Mouse (Mus musculus): ENCODE results near the gene Wars. TPM values are rescaled to one million over a fixed set of nuclear protein-coding genes. Genes with fewer than 3 reads are reported as not detected.

The Wars gene
- polyA plus RNA-seq, 1 experiment from 2014 or later = 61.7 TPM

DNA sequence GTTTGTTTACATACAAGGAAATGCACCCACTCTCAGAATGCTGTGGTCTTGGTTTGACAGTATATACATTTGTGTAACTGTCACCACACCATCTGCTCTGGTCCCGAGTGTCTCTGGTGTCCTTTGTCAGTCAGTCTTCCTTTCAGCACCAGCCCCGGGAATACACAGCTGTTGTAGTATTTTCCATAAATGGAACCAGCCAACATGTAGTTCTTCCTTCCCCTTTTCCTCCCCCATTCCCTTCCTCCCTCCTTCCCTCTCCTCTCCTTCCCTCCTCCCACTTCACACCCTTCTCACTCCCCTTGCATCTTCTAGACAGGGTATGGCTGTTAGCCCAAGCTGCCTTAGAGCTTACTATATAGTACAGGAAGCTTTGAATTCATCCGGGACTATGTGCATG is 35.5 kb upstream of the Wars start:
- 75% methylated on average over 3 of the region's 3 CpGs for WGBS
- no peak overlapping the region for H3K27ac ChIP-seq
- no peak overlapping the region for H3K4me3 ChIP-seq
- H3K9me3 ChIP-seq = no peaks in the 10 kb centered on the region
- no peak overlapping the region for H3K9ac ChIP-seq
- no peak overlapping the region for H3K4me2 ChIP-seq
- no peaks in the 10 kb centered on the region for H3K27me3 ChIP-seq
- H3K4me1 ChIP-seq = peaks cover 7% of the 10 kb centered on the region; the same call in 1 of the 2 replicates
- no peaks in the 10 kb centered on the region for H3K36me3 ChIP-seq
- ATAC-seq (ENCODE audit: insufficient number of reproducible peaks, low FRiP score, low TSS enrichment, low read depth) = no peak

DNA sequence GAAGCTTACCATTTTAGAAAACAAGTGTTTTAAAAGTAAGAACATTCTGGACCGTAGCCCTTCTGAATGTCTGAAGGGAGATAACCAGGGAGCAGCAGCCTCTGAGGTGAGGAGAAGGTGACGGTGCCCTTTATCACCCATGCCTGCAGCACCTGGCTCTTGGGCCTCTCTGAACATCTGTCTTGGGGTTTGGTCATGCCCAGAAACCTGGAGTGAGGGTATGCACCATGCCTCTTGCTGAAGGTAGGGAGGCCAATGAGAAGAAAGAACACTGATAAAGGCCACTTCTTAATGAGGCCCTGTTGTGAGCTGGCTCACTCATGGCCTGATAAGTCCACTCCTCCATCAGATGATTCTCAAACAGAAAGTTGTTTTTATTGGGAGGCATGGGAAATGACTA is 34.3 kb upstream of the Wars start:
- Histone ChIP-seq H3K4me2 (no peak overlapping the region), H3K4me1 (no peaks in the 10 kb centered on the region), H3K9me3 (no peaks in the 10 kb centered on the region), H3K4me3 (no peak overlapping the region), H3K27me3 (no peaks in the 10 kb centered on the region), H3K27ac (no peak overlapping the region), H3K36me3 (no peaks in the 10 kb centered on the region), H3K9ac (no peak overlapping the region)
- 79% methylated on average over 2 of the region's 2 CpGs for WGBS
- no peak for ATAC-seq (ENCODE audit: insufficient number of reproducible peaks, low FRiP score, low TSS enrichment, low read depth)

GRCm38 (mm10) chr12:108926606-108927111 is 32.7 kb upstream of the Wars start:
- H3K4me3 ChIP-seq = no peak overlapping the region
- H3K4me2 ChIP-seq = no peak overlapping the region
- no peak for ATAC-seq (ENCODE audit: insufficient number of reproducible peaks, low FRiP score, low TSS enrichment, low read depth)
- H3K4me1 ChIP-seq = no peaks in the 10 kb centered on the region
- H3K9ac ChIP-seq = no peak overlapping the region
- no peaks in the 10 kb centered on the region for H3K36me3 ChIP-seq
- 51% methylated on average over 11 of the region's 11 CpGs for WGBS
- H3K9me3 ChIP-seq = no peaks in the 10 kb centered on the region
- no peak overlapping the region for H3K27ac ChIP-seq
- no peaks in the 10 kb centered on the region for H3K27me3 ChIP-seq

DNA sequence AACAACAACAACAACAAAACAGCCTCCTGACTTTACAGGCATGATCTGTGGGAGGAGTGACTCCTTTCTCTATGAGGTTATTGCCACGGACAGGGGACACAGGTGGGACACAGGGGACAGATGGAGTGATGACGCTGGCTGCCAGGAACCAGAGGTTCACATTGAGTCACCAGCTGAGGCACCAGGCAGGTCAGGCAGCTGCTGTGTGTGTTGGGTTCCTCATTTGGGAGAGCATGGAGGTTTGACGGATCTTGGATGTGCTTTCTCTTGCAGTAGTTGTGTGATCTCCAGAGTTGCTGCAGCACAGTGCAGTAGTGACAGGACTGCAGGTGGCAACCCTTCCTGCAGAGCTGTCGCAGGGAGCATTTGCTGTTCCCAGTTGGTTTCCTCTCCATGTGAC is 24.8 kb upstream of the Wars start:
- 49% methylated on average over 4 of the region's 4 CpGs for WGBS
- ATAC-seq (ENCODE audit: insufficient number of reproducible peaks, low FRiP score, low TSS enrichment, low read depth) = no peak
- peaks cover 51% of the 10 kb centered on the region for H3K4me1 ChIP-seq
- no peak overlapping the region for H3K9ac ChIP-seq
- no peaks in the 10 kb centered on the region for H3K9me3 ChIP-seq
- H3K4me2 ChIP-seq = no peak overlapping the region
- H3K27me3 ChIP-seq = no peaks in the 10 kb centered on the region
- H3K4me3 ChIP-seq = no peak overlapping the region
- no peaks in the 10 kb centered on the region for H3K36me3 ChIP-seq
- no peak overlapping the region for H3K27ac ChIP-seq

GRCm38 (mm10) chr12:108917509-108917908 is 23.5 kb upstream of the Wars start:
- no peaks in the 10 kb centered on the region for H3K36me3 ChIP-seq
- H3K4me1 ChIP-seq = peaks cover 62% of the 10 kb centered on the region
- no peak overlapping the region for H3K4me3 ChIP-seq
- no peak overlapping the region for H3K9ac ChIP-seq
- WGBS = 37% methylated on average over 9 of the region's 9 CpGs
- 0 out of 2 replicates have a peak overlapping the region, but pooled peaks have one; percentile 1 for H3K27ac ChIP-seq
- ATAC-seq (ENCODE audit: insufficient number of reproducible peaks, low FRiP score, low TSS enrichment, low read depth) = no peak
- H3K9me3 ChIP-seq = no peaks in the 10 kb centered on the region
- peaks cover 4% of the 10 kb centered on the region; the same call in 1 of the 2 replicates for H3K27me3 ChIP-seq
- no peak overlapping the region for H3K4me2 ChIP-seq

DNA sequence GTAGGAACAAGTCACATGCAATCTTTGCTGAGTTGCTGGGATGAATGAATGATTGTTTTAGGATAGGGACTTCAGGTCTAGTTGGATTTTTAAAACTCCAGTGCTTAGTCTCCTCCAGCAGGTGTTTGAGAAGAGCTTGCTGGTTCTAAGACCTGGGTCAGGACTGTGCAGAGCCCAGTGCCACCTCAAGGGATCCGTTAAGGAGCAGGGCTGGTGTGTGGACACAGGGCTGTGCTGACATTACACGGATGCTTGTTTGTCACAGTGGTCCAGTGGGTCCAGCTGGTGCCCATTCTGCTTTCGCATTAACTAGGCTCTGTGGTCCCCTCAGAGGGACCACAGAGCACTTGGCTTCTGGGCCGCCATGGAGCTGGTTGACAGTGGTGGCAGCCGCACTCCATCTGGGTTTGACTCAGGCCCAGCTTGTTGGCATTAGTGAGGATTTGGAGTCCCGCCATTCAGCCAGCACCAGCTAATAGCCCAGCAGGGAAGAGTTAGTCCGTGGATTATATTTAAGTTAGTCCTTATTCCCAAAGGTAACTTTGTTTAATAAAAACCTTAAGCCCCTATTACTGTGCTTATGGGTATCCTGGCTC is 22.6 kb upstream of the Wars start:
- H3K4me1 ChIP-seq = peaks cover 67% of the 10 kb centered on the region
- no peaks in the 10 kb centered on the region for H3K9me3 ChIP-seq
- WGBS = 32% methylated on average over 7 of the region's 7 CpGs
- H3K4me2 ChIP-seq = no peak overlapping the region
- H3K36me3 ChIP-seq = no peaks in the 10 kb centered on the region
- H3K9ac ChIP-seq = no peak overlapping the region
- H3K27me3 ChIP-seq = peaks cover 10% of the 10 kb centered on the region; the same call in 1 of the 2 replicates
- H3K4me3 ChIP-seq = no peak overlapping the region
- H3K27ac ChIP-seq = 0 out of 2 replicates have a peak overlapping the region, but pooled peaks have one; percentile 2
- no peak for ATAC-seq (ENCODE audit: insufficient number of reproducible peaks, low FRiP score, low TSS enrichment, low read depth)

DNA sequence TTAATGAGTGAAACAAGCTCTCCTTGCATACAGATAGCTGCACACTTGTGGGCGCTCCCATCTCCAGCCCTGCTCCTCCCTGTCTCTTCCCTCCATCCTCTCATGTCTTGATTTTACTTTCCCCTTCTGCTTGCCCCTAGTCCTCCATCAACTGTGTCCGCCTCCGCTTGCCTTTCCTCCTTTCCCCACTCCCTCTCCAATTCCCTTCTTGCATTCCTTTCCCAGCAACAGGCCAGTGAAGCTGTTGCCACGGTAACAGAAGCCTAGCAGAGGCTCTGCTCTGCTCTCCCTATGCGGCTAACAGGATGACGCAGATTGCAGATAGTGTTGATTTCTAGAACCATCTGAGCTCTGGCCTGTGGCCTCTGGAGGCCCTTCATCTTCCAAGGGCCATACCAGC is 21.9 kb upstream of the Wars start:
- Histone ChIP-seq H3K4me3 (no peak overlapping the region), H3K36me3 (no peaks in the 10 kb centered on the region), H3K4me2 (no peak overlapping the region), H3K4me1 (peaks cover 71% of the 10 kb centered on the region), H3K9me3 (no peaks in the 10 kb centered on the region), H3K27me3 (peaks cover 14% of the 10 kb centered on the region; the same call in 1 of the 2 replicates), H3K9ac (no peak overlapping the region), H3K27ac (0 out of 2 replicates have a peak overlapping the region, but pooled peaks have one; percentile 2)
- 24% methylated on average over 6 of the region's 6 CpGs for WGBS
- no peak for ATAC-seq (ENCODE audit: insufficient number of reproducible peaks, low FRiP score, low TSS enrichment, low read depth)

- Histone ChIP-seq H3K4me2 (no peak overlapping the region), H3K9me3 (no peaks in the 10 kb centered on the region), H3K4me1 (peaks cover 75% of the 10 kb centered on the region), H3K9ac (no peak overlapping the region), H3K27ac (peak overlapping the region; percentile 77), H3K36me3 (no peaks in the 10 kb centered on the region), H3K4me3 (no peak overlapping the region), H3K27me3 (peaks cover 14% of the 10 kb centered on the region; the same call in 1 of the 2 replicates)
- 11% methylated on average over 12 of the region's 12 CpGs for WGBS
- ATAC-seq (ENCODE audit: insufficient number of reproducible peaks, low FRiP score, low TSS enrichment, low read depth) = peak; percentile 11; the same call in 1 of the 2 replicates
Observed at GRCm38 (mm10) chr12:108914709-108915340, 20.9 kb upstream of the Wars start.

- no peak for ATAC-seq (ENCODE audit: insufficient number of reproducible peaks, low FRiP score, low TSS enrichment, low read depth)
- Histone ChIP-seq H3K4me1 (peaks cover 75% of the 10 kb centered on the region), H3K36me3 (no peaks in the 10 kb centered on the region), H3K27me3 (peaks cover 14% of the 10 kb centered on the region; the same call in 1 of the 2 replicates), H3K9me3 (no peaks in the 10 kb centered on the region), H3K4me2 (no peak overlapping the region), H3K27ac (peak overlapping the region; percentile 77), H3K9ac (no peak overlapping the region), H3K4me3 (no peak overlapping the region)
- 35% methylated on average over 3 of the region's 3 CpGs for WGBS
Observed at GRCm38 (mm10) chr12:108914198-108914597, 20.2 kb upstream of the Wars start.

- Histone ChIP-seq H3K27me3 (peaks cover 17% of the 10 kb centered on the region; the same call in 1 of the 2 replicates), H3K27ac (no peak overlapping the region), H3K4me2 (no peak overlapping the region), H3K4me1 (peaks cover 61% of the 10 kb centered on the region), H3K36me3 (no peaks in the 10 kb centered on the region), H3K4me3 (no peak overlapping the region), H3K9ac (no peak overlapping the region), H3K9me3 (no peaks in the 10 kb centered on the region)
- no peak for ATAC-seq (ENCODE audit: insufficient number of reproducible peaks, low FRiP score, low TSS enrichment, low read depth)
- WGBS = 82% methylated on average over 2 of the region's 2 CpGs
Observed at GRCm38 (mm10) chr12:108912442-108912841, 18.5 kb upstream of the Wars start.

- no peaks in the 10 kb centered on the region for H3K36me3 ChIP-seq
- no peak for ATAC-seq (ENCODE audit: insufficient number of reproducible peaks, low FRiP score, low TSS enrichment, low read depth)
Observed at GRCm38 (mm10) chr12:108909846-108910433, 16.0 kb upstream of the Wars start.

DNA sequence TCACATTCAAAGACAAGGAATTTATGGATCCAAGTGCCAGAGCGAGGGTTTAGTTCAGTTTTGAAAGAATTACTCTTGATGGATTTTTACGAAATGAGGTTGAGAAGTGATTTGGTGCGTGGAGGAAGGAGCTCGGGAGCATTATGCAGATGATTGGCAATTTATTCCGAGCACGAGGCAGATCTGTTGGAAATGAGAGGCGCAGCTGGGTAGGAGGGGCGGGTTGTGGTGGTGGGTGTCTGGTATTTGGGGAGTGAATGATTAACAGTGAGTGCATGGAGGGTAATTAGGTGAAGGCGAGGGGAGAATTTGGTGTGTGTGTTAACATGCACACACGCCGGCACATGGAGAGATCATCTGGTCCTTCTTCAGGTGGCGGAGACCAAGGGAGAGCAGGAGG is 12.4 kb upstream of the Wars start:
- H3K9me3 ChIP-seq = no peaks in the 10 kb centered on the region
- no peak overlapping the region for H3K9ac ChIP-seq
- H3K4me1 ChIP-seq = peaks cover 44% of the 10 kb centered on the region
- H3K4me3 ChIP-seq = no peak overlapping the region
- WGBS = 67% methylated on average over 12 of the region's 12 CpGs
- no peaks in the 10 kb centered on the region for H3K36me3 ChIP-seq
- H3K4me2 ChIP-seq = no peak overlapping the region
- no peak for ATAC-seq (ENCODE audit: insufficient number of reproducible peaks, low FRiP score, low TSS enrichment, low read depth)
- H3K27me3 ChIP-seq = peaks cover 18% of the 10 kb centered on the region; the same call in 1 of the 2 replicates
- no peak overlapping the region for H3K27ac ChIP-seq

More at GRCm38 (mm10) chr12:108909846-108910433, 16.0 kb upstream of the Wars start:
- Histone ChIP-seq H3K4me2 (no peak overlapping the region), H3K4me3 (no peak overlapping the region), H3K27ac (no peak overlapping the region), H3K9me3 (no peaks in the 10 kb centered on the region), H3K27me3 (peaks cover 29% of the 10 kb centered on the region; the same call in 1 of the 2 replicates), H3K9ac (no peak overlapping the region), H3K4me1 (peaks cover 53% of the 10 kb centered on the region)
- WGBS = 54% methylated on average over 8 of the region's 8 CpGs
